Mouse (Mus musculus) liver, embryonic 14.5 days (tissue): Measurements from ENCODE around the gene Hoxd9. TPM values are rescaled to one million over a fixed set of nuclear protein-coding genes. Genes with fewer than 3 reads are reported as not detected.

Experiments
- ATAC-seq: fragments of 200-750 bp; cut with Nextera tagmentation; 2 replicates; pipeline ENCODE4 v1.8.0; 2017; ENCODE audit warnings: moderate number of reproducible peaks, mild to moderate bottlenecking, moderate library complexity; ENCODE audit not compliant: insufficient read depth
- DNase-seq, 3 experiments: peaks; one replicate each; pipeline ENCODE4 v3.0.0-alpha.2; 2012 to 2013; ENCODE audit warnings: low read depth in 3 of 3, low spot score in 3 of 3
- H3K27ac ChIP-seq: fragments of 300-500 bp; sonication (generic); 2 replicates; pipeline ENCODE4 v1.5.1; 2014; ENCODE audit warnings: moderate library complexity, mild to moderate bottlenecking, control low read depth, inconsistent platforms
- H3K27me3 ChIP-seq: fragments of 300-500 bp; sonication (generic); 2 replicates; pipeline ENCODE4 v1.6.1; 2014; ENCODE audit warnings: mild to moderate bottlenecking, low read length, moderate library complexity; ENCODE audit not compliant: control insufficient read depth, insufficient read depth
- H3K36me3 ChIP-seq: fragments of 300-500 bp; sonication (generic); replicated peaks from 2 replicates; pipeline ENCODE4 v1.6.1; 2014; ENCODE audit warnings: low read depth; ENCODE audit not compliant: control insufficient read depth, insufficient read depth
- H3K4me1 ChIP-seq, 2 experiments: fragments of 200-500 bp in 1 of 2; fragments of 300-500 bp in 1 of 2; sonication (generic) in 1 of 2; replicated peaks; 2 replicates each; pipeline ENCODE4 v1.6.1; 2012 to 2014; ENCODE audit warnings: antibody characterized with exemption in 1 of 2, inconsistent platforms in 1 of 2, low read length in 1 of 2; ENCODE audit not compliant: control insufficient read depth in 2 of 2, insufficient read depth in 2 of 2
- H3K4me2 ChIP-seq: fragments of 300-500 bp; sonication (generic); 2 replicates; pipeline ENCODE4 v1.6.1; 2014; ENCODE audit warnings: low read depth, mild to moderate bottlenecking, control low read depth, moderate library complexity
- H3K4me3 ChIP-seq, 2 experiments: fragments of 200-500 bp in 1 of 2; fragments of 300-500 bp in 1 of 2; sonication (generic) in 1 of 2; 2 replicates each; pipeline ENCODE4 v1.5.1; 2012 to 2014; ENCODE audit warnings: low read depth in 2 of 2, low read length in 2 of 2, mild to moderate bottlenecking in 2 of 2, control low read depth in 1 of 2, inconsistent platforms in 1 of 2, moderate library complexity in 1 of 2; ENCODE audit not compliant: insufficient read depth in 1 of 2
- H3K9ac ChIP-seq: fragments of 300-500 bp; sonication (generic); replicated peaks from 2 replicates; pipeline ENCODE4 v1.6.1; 2014; ENCODE audit warnings: mild to moderate bottlenecking, control low read depth, moderate library complexity
- H3K9me3 ChIP-seq: fragments of 300-500 bp; sonication (generic); 2 replicates; pipeline ENCODE4 v1.6.1; 2016; ENCODE audit warnings: low read length, mixed read lengths; ENCODE audit not compliant: control insufficient read depth
- CTCF ChIP-seq: IDR thresholded peaks from 2 replicates; pipeline ENCODE4 v1.5.1; 2016; ENCODE audit warnings: antibody characterized with exemption, low read depth, control low read depth
- EP300 ChIP-seq: IDR thresholded peaks from 2 replicates; pipeline ENCODE4 v1.6.1; 2016; ENCODE audit warnings: antibody characterized with exemption, low read depth
- WGBS: fragments of 180-500 bp; shearing (Covaris S2); extraction: QIAGEN DNeasy Blood & Tissue Kit; methylation state at CpG from one replicate; pipeline ENCODE4 v1.1.7; 2014; ENCODE audit not compliant: insufficient replicate concordance; 5-methylcytosine and 5-hydroxymethylcytosine counted together
- polyA plus RNA-seq, 2 experiments: library from polyadenylated mRNA; depleted of rRNA in 1 of 2; stranded (reverse) in 1 of 2; unstranded in 1 of 2; fragments of >200 nt; fragmentation: Nextera tagmentation in 1 of 2; extraction: Ambion mirVana in 1 of 2; gene quantifications; 2 replicates each; pipeline versions ENCODE4 v1.2.1 to v1.2.3; 2012 to 2014

The Hoxd9 gene
- polyA plus RNA-seq, 2 experiments = 0.03 TPM; not detected in 1

GRCm38 (mm10) chr2:74663291-74663925 lies 34.1 kb upstream of the Hoxd9 start:
- H3K27me3 ChIP-seq = peaks cover 97% of the 10 kb centered on the region
- no peak overlapping the region for H3K27ac ChIP-seq
- H3K4me1 ChIP-seq = no peaks in the 10 kb centered on the region
- ATAC-seq (no peak), DNase-seq (no peak)
- no peak overlapping the region for H3K4me3 ChIP-seq
- no peak for TF ChIP-seq EP300
- TF ChIP-seq CTCF = peak; percentile 48
- H3K4me2 ChIP-seq = no peak overlapping the region
- no peaks in the 10 kb centered on the region for H3K36me3 ChIP-seq
- H3K9ac ChIP-seq = no peak overlapping the region
- 3% methylated on average over 18 of the region's 18 CpGs for WGBS
- no peaks in the 10 kb centered on the region for H3K9me3 ChIP-seq

GRCm38 (mm10) chr2:74666411-74666810 lies 31.1 kb upstream of the Hoxd9 start:
- Histone ChIP-seq H3K27ac (no peak overlapping the region), H3K27me3 (peaks cover 96% of the 10 kb centered on the region), H3K9ac (no peak overlapping the region), H3K4me3 (no peak overlapping the region), H3K36me3 (no peaks in the 10 kb centered on the region), H3K9me3 (no peaks in the 10 kb centered on the region), H3K4me1 (no peaks in the 10 kb centered on the region), H3K4me2 (no peak overlapping the region)
- ATAC-seq (no peak), DNase-seq (no peak)
- 2% methylated on average over 7 of the region's 7 CpGs for WGBS
- TF ChIP-seq EP300 (no peak), CTCF (no peak)

GRCm38 (mm10) chr2:74667191-74667841 lies 30.2 kb upstream of the Hoxd9 start:
- no peaks in the 10 kb centered on the region for H3K9me3 ChIP-seq
- no peak overlapping the region for H3K4me3 ChIP-seq
- H3K4me1 ChIP-seq = no peaks in the 10 kb centered on the region
- no peak overlapping the region for H3K4me2 ChIP-seq
- no peak overlapping the region for H3K27ac ChIP-seq
- no peak for DNase-seq
- no peak for ATAC-seq
- no peaks in the 10 kb centered on the region for H3K36me3 ChIP-seq
- 3% methylated on average over 36 of the region's 36 CpGs for WGBS
- TF ChIP-seq EP300 (no peak), CTCF (no peak)
- no peak overlapping the region for H3K9ac ChIP-seq
- peaks cover 96% of the 10 kb centered on the region for H3K27me3 ChIP-seq

GRCm38 (mm10) chr2:74667842-74668357 lies 29.6 kb upstream of the Hoxd9 start, which contains the start of gene Hoxd13:
TSS of gene Hoxd13 (plus strand) at chr2:74668310.
- WGBS = under 1% methylated on average over 40 of the region's 51 CpGs
- TF ChIP-seq EP300 = no peak
- TF ChIP-seq CTCF = no peak
- H3K27ac ChIP-seq = no peak within 1 kb of the TSS
- H3K27me3 ChIP-seq = peaks cover 96% of the 10 kb centered on the region
- no peaks in the 10 kb centered on the region for H3K9me3 ChIP-seq
- H3K9ac ChIP-seq = no peak within 1 kb of the TSS
- no peak for DNase-seq
- H3K36me3 ChIP-seq = no peaks in the 10 kb centered on the region
- ATAC-seq = no peak
- H3K4me3 ChIP-seq = peak within 1 kb of the TSS in 1 of 2 experiments; percentile 23; a peak in 2 of 4 replicates
- H3K4me1 ChIP-seq = no peaks in the 10 kb centered on the region
- H3K4me2 ChIP-seq = peak within 1 kb of the TSS; percentile 32

GRCm38 (mm10) chr2:74668370-74669229 lies 28.9 kb upstream of the Hoxd9 start:
- DNase-seq = no peak
- no peaks in the 10 kb centered on the region for H3K4me1 ChIP-seq
- H3K4me3 ChIP-seq = peak overlapping the region in 1 of 2 experiments; percentile 23; a peak in 2 of 4 replicates
- no peak overlapping the region for H3K27ac ChIP-seq
- TF ChIP-seq EP300 = no peak
- TF ChIP-seq CTCF = no peak
- H3K27me3 ChIP-seq = peaks cover 96% of the 10 kb centered on the region
- WGBS = under 1% methylated on average over 68 of the region's 74 CpGs
- no peaks in the 10 kb centered on the region for H3K36me3 ChIP-seq
- ATAC-seq = no peak
- H3K9ac ChIP-seq = no peak overlapping the region
- H3K4me2 ChIP-seq = peak overlapping the region; percentile 32
- H3K9me3 ChIP-seq = no peaks in the 10 kb centered on the region
